Mouse (Mus musculus): ENCODE results near the gene Igf1r. TPM values are rescaled to one million over a fixed set of nuclear protein-coding genes. Genes with fewer than 3 reads are reported as not detected.
"Not testable (repeated sequence)": the region's sequence is repeated elsewhere in the genome, so short reads cannot be mapped to it uniquely, and the experiment has no call there.

The Igf1r gene
- total RNA-seq, 1 experiment = 23.5 TPM

- no peak for DNase-seq (ENCODE audit: low read depth, low spot score)
- Histone ChIP-seq H3K27ac (ENCODE audit: insufficient read depth, low read depth, low read length, poor library complexity, severe bottlenecking) (no peak overlapping the region), H3K36me3 (ENCODE audit: control insufficient read depth, insufficient read depth, low read length, poor library complexity, severe bottlenecking) (no peaks in the 10 kb centered on the region), H3K4me3 (ENCODE audit: insufficient read depth in 1 of 2, low read depth in 1 of 2, low read length in 2 of 2, poor library complexity in 1 of 2, severe bottlenecking in 1 of 2) (no peak overlapping the region), H3K4me1 (ENCODE audit: control insufficient read depth in 2 of 2, insufficient read depth in 2 of 2, low read length in 2 of 2, poor library complexity in 1 of 2) (peaks cover 3 to 10% of the 10 kb centered on the region in 2 experiments; a peak in 2 of 4 replicates), H3K9me3 (ENCODE audit: control insufficient read depth, insufficient read depth, low read depth, low read length) (no peaks in the 10 kb centered on the region), H3K9ac (ENCODE audit: insufficient read depth, low read depth, low read length, poor library complexity, severe bottlenecking) (no peak overlapping the region)
- in situ Hi-C loops (cut with MboI; ENCODE audit: low sequenced_read_pairs in 2 of 2, unreplicated experiment in 2 of 2) = no loop called here
- TF ChIP-seq ZC3H11A (IDR thresholded peaks at IDR 0.05; ENCODE audit: borderline replicate concordance, low read depth, low read length) (no peak), ZNF384 (IDR thresholded peaks at IDR 0.05; ENCODE audit: low read depth, low read length) (no peak), HCFC1 (IDR thresholded peaks at IDR 0.05; ENCODE audit: borderline replicate concordance, insufficient read depth, low read length) (no peak), MAFK (IDR thresholded peaks at IDR 0.05; ENCODE audit: insufficient read depth, low read depth, low read length) (no peak), CHD2 (IDR thresholded peaks at IDR 0.05; ENCODE audit: low read depth, low read length) (no peak)
These were observed 320.0 kb downstream of the Igf1r start for GRCm38 (mm10) chr7:68272607-68273006.

- H3K9ac ChIP-seq (ENCODE audit: insufficient read depth, low read depth, low read length, poor library complexity, severe bottlenecking) = no peak within 1 kb of the TSS
- peak within 1 kb of the TSS; percentile 60; the same call in 1 of the 2 replicates for H3K27ac ChIP-seq (ENCODE audit: insufficient read depth, low read depth, low read length, poor library complexity, severe bottlenecking)
- peaks cover 3 to 12% of the 10 kb centered on the region in 2 experiments; a peak in 2 of 4 replicates for H3K4me1 ChIP-seq (ENCODE audit: control insufficient read depth in 2 of 2, insufficient read depth in 2 of 2, low read length in 2 of 2, poor library complexity in 1 of 2)
- no peak within 1 kb of the TSS for H3K4me3 ChIP-seq (ENCODE audit: insufficient read depth in 1 of 2, low read depth in 1 of 2, low read length in 2 of 2, poor library complexity in 1 of 2, severe bottlenecking in 1 of 2)
- no peaks in the 10 kb centered on the region for H3K9me3 ChIP-seq (ENCODE audit: control insufficient read depth, insufficient read depth, low read depth, low read length)
- DNase-seq (ENCODE audit: low read depth, low spot score) = no peak
- no peak for TF ChIP-seq MAFK (IDR thresholded peaks at IDR 0.05; ENCODE audit: insufficient read depth, low read depth, low read length)
- no peak for TF ChIP-seq CHD2 (IDR thresholded peaks at IDR 0.05; ENCODE audit: low read depth, low read length)
- TF ChIP-seq ZC3H11A (IDR thresholded peaks at IDR 0.05; ENCODE audit: borderline replicate concordance, low read depth, low read length) = no peak
- no peak for TF ChIP-seq ZNF384 (IDR thresholded peaks at IDR 0.05; ENCODE audit: low read depth, low read length)
- TF ChIP-seq HCFC1 (IDR thresholded peaks at IDR 0.05; ENCODE audit: borderline replicate concordance, insufficient read depth, low read length) = no peak
- no peaks in the 10 kb centered on the region for H3K36me3 ChIP-seq (ENCODE audit: control insufficient read depth, insufficient read depth, low read length, poor library complexity, severe bottlenecking)
- in situ Hi-C loops (cut with MboI; ENCODE audit: low sequenced_read_pairs in 2 of 2, unreplicated experiment in 2 of 2) = no loop called here
These were observed 320.9 kb downstream of the Igf1r start, which contains the start of gene Fam169b for GRCm38 (mm10) chr7:68273515-68273914. Gene Fam169b (plus strand): TSS chr7:68273839.

- Histone ChIP-seq H3K9me3 (ENCODE audit: control insufficient read depth, insufficient read depth, low read depth, low read length) (no peaks in the 10 kb centered on the region), H3K36me3 (ENCODE audit: control insufficient read depth, insufficient read depth, low read length, poor library complexity, severe bottlenecking) (no peaks in the 10 kb centered on the region), H3K9ac (ENCODE audit: insufficient read depth, low read depth, low read length, poor library complexity, severe bottlenecking) (no peak overlapping the region), H3K27ac (ENCODE audit: insufficient read depth, low read depth, low read length, poor library complexity, severe bottlenecking) (peak overlapping the region; percentile 60; the same call in 1 of the 2 replicates), H3K4me3 (ENCODE audit: insufficient read depth in 1 of 2, low read depth in 1 of 2, low read length in 2 of 2, poor library complexity in 1 of 2, severe bottlenecking in 1 of 2) (no peak overlapping the region), H3K4me1 (ENCODE audit: control insufficient read depth in 2 of 2, insufficient read depth in 2 of 2, low read length in 2 of 2, poor library complexity in 1 of 2) (peaks cover 4 to 16% of the 10 kb centered on the region in 2 experiments; a peak in 2 of 4 replicates)
- no peak for TF ChIP-seq CHD2 (IDR thresholded peaks at IDR 0.05; ENCODE audit: low read depth, low read length)
- TF ChIP-seq MAFK (IDR thresholded peaks at IDR 0.05; ENCODE audit: insufficient read depth, low read depth, low read length) = no peak
- no peak for TF ChIP-seq ZC3H11A (IDR thresholded peaks at IDR 0.05; ENCODE audit: borderline replicate concordance, low read depth, low read length)
- TF ChIP-seq HCFC1 (IDR thresholded peaks at IDR 0.05; ENCODE audit: borderline replicate concordance, insufficient read depth, low read length) = no peak
- no peak for TF ChIP-seq ZNF384 (IDR thresholded peaks at IDR 0.05; ENCODE audit: low read depth, low read length)
- no peak for DNase-seq (ENCODE audit: low read depth, low spot score)
- in situ Hi-C loops (cut with MboI; ENCODE audit: low sequenced_read_pairs in 2 of 2, unreplicated experiment in 2 of 2) = no loop called here
These were observed 321.6 kb downstream of the Igf1r start for GRCm38 (mm10) chr7:68274218-68274617.

- Histone ChIP-seq H3K9ac (ENCODE audit: insufficient read depth, low read depth, low read length, poor library complexity, severe bottlenecking) (no peak overlapping the region), H3K9me3 (ENCODE audit: control insufficient read depth, insufficient read depth, low read depth, low read length) (no peaks in the 10 kb centered on the region), H3K27ac (ENCODE audit: insufficient read depth, low read depth, low read length, poor library complexity, severe bottlenecking) (peak overlapping the region; percentile 33; the same call in 1 of the 2 replicates), H3K36me3 (ENCODE audit: control insufficient read depth, insufficient read depth, low read length, poor library complexity, severe bottlenecking) (no peaks in the 10 kb centered on the region), H3K4me1 (ENCODE audit: control insufficient read depth in 2 of 2, insufficient read depth in 2 of 2, low read length in 2 of 2, poor library complexity in 1 of 2) (peaks cover 5 to 20% of the 10 kb centered on the region in 2 experiments; a peak in 2 of 4 replicates), H3K4me3 (ENCODE audit: insufficient read depth in 1 of 2, low read depth in 1 of 2, low read length in 2 of 2, poor library complexity in 1 of 2, severe bottlenecking in 1 of 2) (no peak overlapping the region)
- no peak for DNase-seq (ENCODE audit: low read depth, low spot score)
- in situ Hi-C loops (cut with MboI; ENCODE audit: low sequenced_read_pairs in 2 of 2, unreplicated experiment in 2 of 2) = no loop called here
- TF ChIP-seq ZNF384 (IDR thresholded peaks at IDR 0.05; ENCODE audit: low read depth, low read length) (peak; percentile 52; the same call in 1 of the 2 replicates), HCFC1 (IDR thresholded peaks at IDR 0.05; ENCODE audit: borderline replicate concordance, insufficient read depth, low read length) (no peak)
These were observed 322.3 kb downstream of the Igf1r start for GRCm38 (mm10) chr7:68274951-68275350.

GRCm38 (mm10) chr7:68275445-68275837 is 322.8 kb downstream of the Igf1r start:
- H3K36me3 ChIP-seq (ENCODE audit: control insufficient read depth, insufficient read depth, low read length, poor library complexity, severe bottlenecking); H3K9me3 ChIP-seq (ENCODE audit: control insufficient read depth, insufficient read depth, low read depth, low read length); H3K9ac ChIP-seq (ENCODE audit: insufficient read depth, low read depth, low read length, poor library complexity, severe bottlenecking); in situ Hi-C loops (cut with MboI; ENCODE audit: low sequenced_read_pairs in 2 of 2, unreplicated experiment in 2 of 2); DNase-seq (ENCODE audit: low read depth, low spot score): not testable (repeated sequence)
- Histone ChIP-seq H3K4me1 (ENCODE audit: control insufficient read depth in 2 of 2, insufficient read depth in 2 of 2, low read length in 2 of 2, poor library complexity in 1 of 2) (peaks cover 5 to 23% of the 10 kb centered on the region in 2 experiments; a peak in 2 of 4 replicates), H3K27ac (ENCODE audit: insufficient read depth, low read depth, low read length, poor library complexity, severe bottlenecking) (peak overlapping the region; percentile 34; the same call in 1 of the 2 replicates), H3K4me3 (ENCODE audit: insufficient read depth in 1 of 2, low read depth in 1 of 2, low read length in 2 of 2, poor library complexity in 1 of 2, severe bottlenecking in 1 of 2) (peak overlapping the region; percentile 68 to 71)
- TF ChIP-seq ZNF384 (IDR thresholded peaks at IDR 0.05; ENCODE audit: low read depth, low read length) = peak; percentile 2; the same call in 1 of the 2 replicates
